Mouse (Mus musculus) heart, embryonic 16.5 days (tissue): Measurements from ENCODE around the gene Slc26a10. TPM values are rescaled to one million over a fixed set of nuclear protein-coding genes. Genes with fewer than 3 reads are reported as not detected.

Source experiments
- ATAC-seq: fragments of 200-750 bp; cut with Nextera tagmentation; replicated peaks from 2 replicates; pipeline ENCODE4 v1.8.0; 2017; ENCODE audit warnings: moderate number of reproducible peaks; ENCODE audit not compliant: insufficient read depth, low FRiP score; ENCODE audit errors: extremely low read depth
- H3K27ac ChIP-seq: fragments of 300-500 bp; sonication (generic); 2 replicates; pipeline ENCODE4 v1.5.1; 2014; ENCODE audit warnings: mild to moderate bottlenecking, low read length, control low read depth, moderate library complexity
- H3K27me3 ChIP-seq: fragments of 300-500 bp; sonication (generic); 2 replicates; pipeline ENCODE4 v1.6.1; 2014; ENCODE audit warnings: low read length, mixed read lengths; ENCODE audit not compliant: control insufficient read depth, insufficient read depth
- H3K36me3 ChIP-seq: fragments of 300-500 bp; sonication (generic); 2 replicates; pipeline ENCODE4 v1.6.1; 2014; ENCODE audit not compliant: control insufficient read depth, insufficient read depth
- H3K4me1 ChIP-seq: fragments of 300-500 bp; sonication (generic); 2 replicates; pipeline ENCODE4 v1.6.1; 2014; ENCODE audit warnings: low read length, mixed read lengths; ENCODE audit not compliant: control insufficient read depth, insufficient read depth
- H3K4me2 ChIP-seq: fragments of 300-500 bp; sonication (generic); 2 replicates; pipeline ENCODE4 v1.6.1; 2014; ENCODE audit warnings: low read depth, mild to moderate bottlenecking, control low read depth, low read length
- H3K4me3 ChIP-seq: fragments of 300-500 bp; sonication (generic); 2 replicates; pipeline ENCODE4 v1.5.1; 2014; ENCODE audit warnings: mild to moderate bottlenecking, control low read depth, low read length
- H3K9ac ChIP-seq: fragments of 300-500 bp; sonication (generic); 2 replicates; pipeline ENCODE4 v1.6.1; 2014; ENCODE audit warnings: low read length, control low read depth
- H3K9me3 ChIP-seq: fragments of 300-500 bp; sonication (generic); replicated peaks from 2 replicates; pipeline ENCODE4 v1.6.1; 2016; ENCODE audit warnings: low read length; ENCODE audit not compliant: control insufficient read depth
- WGBS: fragments of 180-500 bp; shearing (Covaris S2); extraction: QIAGEN DNeasy Blood & Tissue Kit; methylation state at CpG from one replicate; pipeline ENCODE4 v1.1.7; 2014; 5-methylcytosine and 5-hydroxymethylcytosine counted together
- polyA plus RNA-seq: library from polyadenylated mRNA; unstranded; fragments of >200 nt; fragmentation: Nextera tagmentation; extraction: Ambion mirVana; gene quantifications from 2 replicates; pipeline ENCODE4 v1.2.1, GENCODE M21; 2015

Slc26a10 gene
- polyA plus RNA-seq, 1 experiment from 2014 or later = 16.2 TPM

DNA sequence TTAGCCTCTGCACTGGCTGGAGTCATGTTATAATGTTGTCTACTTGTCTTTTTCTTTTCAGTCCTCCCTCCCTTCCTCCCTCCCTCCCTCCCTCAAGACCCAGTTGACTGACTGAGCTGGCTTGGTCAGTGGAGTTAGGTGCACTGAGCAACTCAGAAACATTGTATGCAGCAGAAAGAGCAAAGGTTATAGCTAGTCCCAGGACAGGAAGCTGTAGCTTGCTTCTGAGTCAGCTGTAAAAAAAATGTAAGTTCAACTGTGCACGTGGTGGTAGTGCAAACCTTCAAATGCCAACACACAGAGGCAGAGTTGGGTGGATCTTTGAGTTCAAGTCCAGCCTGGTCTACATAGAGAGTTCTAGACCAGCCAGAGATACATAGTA is 34.0 kb upstream of the Slc26a10 start:
- Histone ChIP-seq H3K4me1 (peaks cover 11% of the 10 kb centered on the region), H3K4me2 (no peak overlapping the region), H3K36me3 (no peaks in the 10 kb centered on the region), H3K27me3 (no peaks in the 10 kb centered on the region), H3K4me3 (no peak overlapping the region), H3K27ac (no peak overlapping the region), H3K9ac (no peak overlapping the region), H3K9me3 (no peaks in the 10 kb centered on the region)
- no peak for ATAC-seq
- 50% methylated on average over 1 of the region's 1 CpGs for WGBS

DNA sequence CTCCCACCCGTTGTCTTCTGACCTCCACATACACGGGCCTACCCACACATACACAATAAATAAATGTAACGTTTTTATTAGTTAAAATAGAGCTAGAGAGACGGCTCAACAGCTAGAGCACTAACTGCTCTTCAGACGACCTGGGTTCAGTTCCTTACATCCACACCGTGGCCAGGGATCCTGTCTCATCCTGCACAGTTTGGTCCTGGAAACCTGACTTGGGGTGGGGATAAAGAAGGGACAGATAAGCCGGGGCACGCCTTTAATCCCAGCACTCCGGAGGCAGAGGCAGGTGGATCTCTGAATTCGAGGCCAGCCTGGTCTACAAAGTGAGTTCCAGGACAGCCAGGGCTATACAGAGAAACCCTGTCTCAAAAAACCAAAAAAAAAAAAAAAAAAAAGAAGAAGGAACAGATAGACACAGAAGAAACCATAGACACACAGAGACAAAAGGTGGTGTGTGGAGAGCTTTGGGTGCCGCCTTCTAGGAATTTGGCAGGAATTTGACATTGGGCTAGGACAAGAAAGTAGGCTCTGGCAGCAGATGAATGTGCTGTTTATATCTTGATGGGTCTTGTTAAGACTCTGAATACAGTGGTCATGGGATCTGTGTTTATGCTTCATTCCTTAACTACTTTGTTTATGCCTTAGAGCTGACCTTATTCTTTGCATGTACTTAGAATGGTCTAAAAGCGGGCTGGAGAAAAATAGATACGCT is 33.4 kb upstream of the Slc26a10 start:
- Histone ChIP-seq H3K9me3 (no peaks in the 10 kb centered on the region), H3K4me1 (peaks cover 15% of the 10 kb centered on the region), H3K36me3 (no peaks in the 10 kb centered on the region), H3K9ac (no peak overlapping the region), H3K4me3 (no peak overlapping the region), H3K4me2 (no peak overlapping the region), H3K27ac (no peak overlapping the region), H3K27me3 (no peaks in the 10 kb centered on the region)
- WGBS = 77% methylated on average over 13 of the region's 13 CpGs
- no peak for ATAC-seq

DNA sequence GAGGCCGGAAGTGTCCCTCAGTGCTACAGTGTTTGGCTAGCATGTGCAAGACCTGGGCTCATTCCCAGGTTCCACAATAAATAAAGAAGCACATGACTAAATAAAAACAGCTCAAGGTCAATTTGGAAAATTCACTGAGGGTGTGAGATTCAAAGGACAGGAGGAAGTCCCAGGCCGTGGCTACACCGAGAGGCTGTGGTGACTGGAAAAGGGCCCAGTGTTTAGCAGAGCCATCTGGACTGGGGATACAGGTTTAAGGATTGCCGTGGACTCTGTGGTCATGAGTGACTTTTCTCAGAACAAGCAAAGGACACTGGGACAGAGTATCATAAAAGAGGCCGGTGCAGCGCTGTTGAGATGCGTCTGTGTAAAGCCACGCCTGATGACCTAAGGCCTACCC is 32.8 kb upstream of the Slc26a10 start:
- Histone ChIP-seq H3K9me3 (no peaks in the 10 kb centered on the region), H3K4me3 (no peak overlapping the region), H3K36me3 (no peaks in the 10 kb centered on the region), H3K4me2 (no peak overlapping the region), H3K27ac (no peak overlapping the region), H3K9ac (no peak overlapping the region), H3K27me3 (no peaks in the 10 kb centered on the region), H3K4me1 (peaks cover 16% of the 10 kb centered on the region)
- WGBS = 92% methylated on average over 8 of the region's 8 CpGs
- no peak for ATAC-seq

DNA sequence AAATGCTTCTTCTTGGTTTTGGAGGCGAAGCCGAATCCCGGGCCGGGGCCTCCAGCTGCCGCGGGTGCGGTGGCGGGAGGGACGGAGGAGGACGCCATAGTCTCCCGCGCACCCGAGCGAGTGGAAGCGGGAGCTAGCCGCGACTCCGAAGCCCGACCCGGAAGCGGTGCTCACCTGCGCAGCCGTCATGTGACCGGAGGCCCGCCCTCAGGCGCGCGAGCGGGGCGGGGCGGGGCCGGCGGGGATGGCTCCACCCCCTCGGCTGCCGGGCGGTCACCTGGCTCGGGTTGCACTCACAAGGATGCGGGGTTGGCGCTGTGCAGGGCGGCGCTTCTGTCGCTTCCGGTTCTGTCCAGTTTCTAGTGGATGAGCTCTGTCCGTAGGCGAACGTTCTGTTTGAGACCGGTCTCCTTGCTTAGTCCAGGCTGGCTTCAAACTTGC is 31.0 kb upstream of the Slc26a10 start, which contains the start of gene Pip4k2c:
Gene Pip4k2c (minus strand): TSS at position 172 of the 441 bp plus-strand sequence.
- H3K4me3 ChIP-seq = peak within 1 kb of the TSS; percentile 92
- peak; percentile 95 for ATAC-seq
- peak within 1 kb of the TSS; percentile 30; the same call in 1 of the 2 replicates for H3K27ac ChIP-seq
- H3K9ac ChIP-seq = peak within 1 kb of the TSS; percentile 88
- WGBS = under 1% methylated on average over 47 of the region's 47 CpGs
- peak within 1 kb of the TSS; percentile 92 for H3K4me2 ChIP-seq
- no peaks in the 10 kb centered on the region for H3K9me3 ChIP-seq
- H3K36me3 ChIP-seq = no peaks in the 10 kb centered on the region
- no peaks in the 10 kb centered on the region for H3K27me3 ChIP-seq
- H3K4me1 ChIP-seq = peaks cover 16% of the 10 kb centered on the region

DNA sequence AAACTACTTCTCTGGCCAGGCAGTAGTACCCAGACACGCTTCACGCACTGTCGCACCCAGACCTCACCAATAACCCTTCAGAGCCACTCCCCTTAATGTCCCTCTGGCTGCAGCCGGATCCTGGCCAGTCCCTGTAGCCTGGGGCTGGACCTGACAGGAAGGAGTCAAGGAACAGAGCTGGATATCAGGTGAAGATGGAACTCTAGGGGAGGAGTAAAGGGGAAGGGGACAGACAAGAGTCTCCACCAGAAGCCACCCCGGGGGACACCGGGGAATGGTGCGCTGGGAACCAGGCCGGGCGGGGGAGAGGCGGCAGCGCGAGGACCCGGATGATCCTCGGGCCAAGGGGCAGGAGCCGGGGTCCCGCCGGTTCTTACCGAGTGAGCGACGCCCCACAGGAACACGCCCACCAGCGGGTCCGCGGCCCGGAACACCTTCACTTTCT is 30.5 kb upstream of the Slc26a10 start:
- WGBS = under 1% methylated on average over 25 of the region's 25 CpGs
- H3K9me3 ChIP-seq = no peaks in the 10 kb centered on the region
- H3K27ac ChIP-seq = peak overlapping the region; percentile 30; the same call in 1 of the 2 replicates
- no peaks in the 10 kb centered on the region for H3K36me3 ChIP-seq
- H3K4me3 ChIP-seq = peak overlapping the region; percentile 92
- peaks cover 16% of the 10 kb centered on the region for H3K4me1 ChIP-seq
- peak overlapping the region; percentile 92 for H3K4me2 ChIP-seq
- H3K9ac ChIP-seq = peak overlapping the region; percentile 88
- no peaks in the 10 kb centered on the region for H3K27me3 ChIP-seq
- peak; percentile 44 for ATAC-seq

DNA sequence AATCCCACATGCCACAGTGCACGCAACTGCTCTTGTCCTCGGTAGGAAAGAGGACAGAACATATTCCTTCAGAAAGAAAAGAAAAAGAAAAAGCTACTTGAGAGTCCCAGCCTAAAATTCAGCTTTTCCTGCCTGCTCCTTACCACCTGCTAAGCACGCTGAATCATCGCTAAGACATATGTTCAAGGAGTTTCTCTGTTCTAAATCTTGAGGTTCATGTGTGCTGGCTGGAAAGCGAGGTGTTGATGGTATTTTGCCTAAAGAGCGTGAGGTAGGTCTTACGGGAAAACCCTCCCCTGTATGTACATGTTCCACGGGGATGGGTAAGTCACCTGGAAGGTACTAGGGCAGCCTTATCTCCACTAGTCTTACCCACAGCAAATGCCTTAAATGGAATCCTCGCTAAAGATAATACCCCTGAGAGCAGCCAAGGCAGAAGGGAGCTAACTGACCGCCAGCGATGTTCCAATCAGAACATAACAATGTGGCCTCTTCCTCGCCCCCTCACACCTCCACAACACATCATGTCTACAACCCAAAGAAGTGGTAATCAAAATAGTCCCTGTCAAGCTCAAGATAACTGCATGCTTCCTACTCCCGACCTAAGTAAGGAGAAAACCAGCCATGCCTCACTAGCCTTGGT is 29.6 kb upstream of the Slc26a10 start:
- H3K9me3 ChIP-seq = no peaks in the 10 kb centered on the region
- peak overlapping the region; percentile 92 for H3K4me2 ChIP-seq
- H3K36me3 ChIP-seq = no peaks in the 10 kb centered on the region
- H3K27ac ChIP-seq = no peak overlapping the region
- peak overlapping the region; percentile 92 for H3K4me3 ChIP-seq
- no peak overlapping the region for H3K9ac ChIP-seq
- no peaks in the 10 kb centered on the region for H3K27me3 ChIP-seq
- H3K4me1 ChIP-seq = peaks cover 16% of the 10 kb centered on the region
- ATAC-seq = no peak
- WGBS = 77% methylated on average over 13 of the region's 13 CpGs

DNA sequence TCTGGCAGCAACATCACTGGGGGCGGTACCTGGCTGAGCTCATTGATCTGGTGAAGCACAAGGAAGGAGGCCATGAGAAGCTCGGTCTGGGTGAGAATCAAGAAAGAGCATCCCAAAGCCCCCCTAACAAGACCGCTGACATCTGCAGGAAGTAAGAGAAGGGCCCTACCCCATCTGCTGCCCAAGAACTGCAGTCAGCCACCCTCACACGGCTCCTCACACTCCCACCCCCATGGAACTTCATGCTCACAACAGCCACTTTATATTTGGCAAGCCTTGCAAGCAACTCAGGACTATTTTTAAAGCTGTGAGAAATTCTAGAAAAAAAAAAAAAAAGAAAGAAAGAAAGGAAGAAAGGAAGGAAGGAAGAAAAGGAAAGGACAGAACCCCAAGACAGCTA is 28.5 kb upstream of the Slc26a10 start:
- no peak overlapping the region for H3K4me2 ChIP-seq
- H3K4me3 ChIP-seq = no peak overlapping the region
- no peak for ATAC-seq
- H3K27ac ChIP-seq = no peak overlapping the region; the same call in 1 of the 2 replicates
- 0 out of 2 replicates have a peak, but pooled peaks cover 1% of the 10 kb centered on the region for H3K36me3 ChIP-seq
- no peaks in the 10 kb centered on the region for H3K9me3 ChIP-seq
- H3K27me3 ChIP-seq = no peaks in the 10 kb centered on the region
- 72% methylated on average over 4 of the region's 4 CpGs for WGBS
- peaks cover 16% of the 10 kb centered on the region for H3K4me1 ChIP-seq
- no peak overlapping the region; the same call in 1 of the 2 replicates for H3K9ac ChIP-seq

DNA sequence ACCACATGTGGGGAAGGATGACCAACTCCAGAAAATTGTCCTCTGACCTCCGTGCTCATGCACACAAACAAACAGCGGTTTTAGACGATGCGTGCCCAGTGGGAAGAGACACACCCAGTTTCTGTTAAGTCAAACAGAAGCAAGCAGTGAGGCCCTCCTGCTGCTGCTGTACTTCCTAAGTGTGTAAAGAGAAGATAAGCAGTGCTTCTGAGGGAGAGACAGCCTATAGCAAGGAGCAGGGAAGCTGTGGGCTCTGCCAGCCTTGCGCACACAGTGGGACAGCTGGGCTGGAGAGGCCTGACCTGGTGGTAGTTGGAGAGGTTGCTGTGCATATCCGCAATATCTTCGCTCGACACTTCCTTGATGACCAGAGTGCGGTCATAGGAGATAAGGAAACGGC is 24.9 kb upstream of the Slc26a10 start:
- Histone ChIP-seq H3K4me1 (peaks cover 10% of the 10 kb centered on the region), H3K4me2 (no peak overlapping the region), H3K4me3 (no peak overlapping the region), H3K27ac (no peak overlapping the region), H3K36me3 (peaks cover 11% of the 10 kb centered on the region), H3K9ac (no peak overlapping the region), H3K9me3 (no peaks in the 10 kb centered on the region), H3K27me3 (no peaks in the 10 kb centered on the region)
- no peak for ATAC-seq
- WGBS = 78% methylated on average over 10 of the region's 10 CpGs

DNA sequence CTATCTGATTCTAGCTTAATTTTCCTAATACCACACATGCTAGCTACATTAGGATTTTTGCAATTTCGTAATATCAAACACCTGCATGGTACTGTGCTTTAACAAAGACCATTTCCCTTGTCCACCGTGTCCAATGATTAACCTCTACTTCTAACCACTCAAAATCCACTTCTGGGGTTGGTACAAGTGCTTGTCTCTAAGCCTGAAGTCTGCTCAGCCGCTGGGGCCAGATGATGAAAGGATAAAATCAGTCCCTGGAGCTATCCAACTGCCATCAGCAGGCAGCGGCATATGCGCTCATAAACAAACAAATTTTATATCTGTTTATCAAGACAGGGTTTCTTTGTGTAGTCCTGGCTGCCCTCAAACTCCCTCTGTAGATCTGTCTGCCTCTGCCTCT is 24.1 kb upstream of the Slc26a10 start:
- Histone ChIP-seq H3K9me3 (no peaks in the 10 kb centered on the region), H3K4me2 (no peak overlapping the region), H3K36me3 (peaks cover 11% of the 10 kb centered on the region), H3K27ac (no peak overlapping the region), H3K27me3 (no peaks in the 10 kb centered on the region), H3K4me3 (no peak overlapping the region), H3K4me1 (peaks cover 5% of the 10 kb centered on the region; the same call in 1 of the 2 replicates), H3K9ac (no peak overlapping the region)
- ATAC-seq = no peak
- 85% methylated on average over 5 of the region's 5 CpGs for WGBS
